Mouse (Mus musculus) brain, embryonic 14.5 days (tissue): ENCODE results near the gene Metap2.

Source experiments
- CTCF ChIP-seq: fragments of 200-500 bp; IDR thresholded peaks from 2 replicates; pipeline ENCODE4 v1.5.1; 2012; ENCODE audit warnings: inconsistent platforms, mild to moderate bottlenecking, moderate library complexity, borderline replicate concordance; ENCODE audit not compliant: insufficient read depth, insufficient read length; ENCODE audit errors: extremely low read depth
- POLR2A ChIP-seq: fragments of 200-500 bp; IDR thresholded peaks from 2 replicates; pipeline ENCODE4 v1.6.1; 2012; ENCODE audit warnings: mild to moderate bottlenecking, inconsistent platforms, borderline replicate concordance; ENCODE audit not compliant: poor library complexity, insufficient read depth, insufficient read length, severe bottlenecking; ENCODE audit errors: extremely low read depth

- TF ChIP-seq CTCF (no peak), POLR2A (no peak)
These were observed 18.2 kb downstream of the Metap2 start for GRCm38 (mm10) chr10:93878732-93879131.
